Mouse (Mus musculus) liver, embryonic 15.5 days (tissue): Measurements from ENCODE around the gene Nod1. TPM values are rescaled to one million over a fixed set of nuclear protein-coding genes. Genes with fewer than 3 reads are reported as not detected.

Source experiments
- ATAC-seq: fragments of 200-750 bp; cut with Nextera tagmentation; 2 replicates; pipeline ENCODE4 v1.8.0; 2017; ENCODE audit warnings: moderate number of reproducible peaks, mild to moderate bottlenecking, moderate library complexity; ENCODE audit not compliant: insufficient read depth
- H3K27ac ChIP-seq: fragments of 300-500 bp; sonication (generic); replicated peaks from 2 replicates; pipeline ENCODE4 v1.5.1; 2015; ENCODE audit warnings: mild to moderate bottlenecking, inconsistent platforms
- H3K27me3 ChIP-seq: fragments of 300-500 bp; sonication (generic); 2 replicates; pipeline ENCODE4 v1.6.1; 2015; ENCODE audit warnings: mild to moderate bottlenecking, inconsistent platforms
- H3K36me3 ChIP-seq: fragments of 300-500 bp; sonication (generic); replicated peaks from 2 replicates; pipeline ENCODE4 v1.6.1; 2015; ENCODE audit warnings: moderate library complexity, mild to moderate bottlenecking, inconsistent platforms
- H3K4me1 ChIP-seq: fragments of 300-500 bp; sonication (generic); replicated peaks from 2 replicates; pipeline ENCODE4 v1.6.1; 2015; ENCODE audit warnings: inconsistent platforms
- H3K4me2 ChIP-seq: fragments of 300-500 bp; sonication (generic); 2 replicates; pipeline ENCODE4 v1.6.1; 2015; ENCODE audit warnings: moderate library complexity, mild to moderate bottlenecking, inconsistent platforms
- H3K4me3 ChIP-seq: fragments of 300-500 bp; sonication (generic); replicated peaks from 2 replicates; pipeline ENCODE4 v1.5.1; 2015; ENCODE audit warnings: mild to moderate bottlenecking, inconsistent platforms
- H3K9ac ChIP-seq: fragments of 300-500 bp; sonication (generic); 2 replicates; pipeline ENCODE4 v1.6.1; 2015; ENCODE audit warnings: moderate library complexity, mild to moderate bottlenecking, inconsistent platforms
- H3K9me3 ChIP-seq: fragments of 300-500 bp; sonication (generic); replicated peaks from 2 replicates; pipeline ENCODE4 v1.6.1; 2016; ENCODE audit warnings: inconsistent platforms
- WGBS: fragments of 180-500 bp; shearing (Covaris S2); methylation state at CpG from one replicate; pipeline ENCODE4 v1.1.7; 2015; ENCODE audit warnings: mixed read lengths; ENCODE audit not compliant: insufficient replicate concordance; 5-methylcytosine and 5-hydroxymethylcytosine counted together
- polyA plus RNA-seq: library from polyadenylated mRNA; unstranded; fragments of >200 nt; fragmentation: Nextera tagmentation; extraction: Ambion mirVana; gene quantifications from 2 replicates; pipeline ENCODE4 v1.2.1, GENCODE M21; 2015

Nod1 gene
- polyA plus RNA-seq = 2.2 and 3.0 TPM in 2 replicates

DNA sequence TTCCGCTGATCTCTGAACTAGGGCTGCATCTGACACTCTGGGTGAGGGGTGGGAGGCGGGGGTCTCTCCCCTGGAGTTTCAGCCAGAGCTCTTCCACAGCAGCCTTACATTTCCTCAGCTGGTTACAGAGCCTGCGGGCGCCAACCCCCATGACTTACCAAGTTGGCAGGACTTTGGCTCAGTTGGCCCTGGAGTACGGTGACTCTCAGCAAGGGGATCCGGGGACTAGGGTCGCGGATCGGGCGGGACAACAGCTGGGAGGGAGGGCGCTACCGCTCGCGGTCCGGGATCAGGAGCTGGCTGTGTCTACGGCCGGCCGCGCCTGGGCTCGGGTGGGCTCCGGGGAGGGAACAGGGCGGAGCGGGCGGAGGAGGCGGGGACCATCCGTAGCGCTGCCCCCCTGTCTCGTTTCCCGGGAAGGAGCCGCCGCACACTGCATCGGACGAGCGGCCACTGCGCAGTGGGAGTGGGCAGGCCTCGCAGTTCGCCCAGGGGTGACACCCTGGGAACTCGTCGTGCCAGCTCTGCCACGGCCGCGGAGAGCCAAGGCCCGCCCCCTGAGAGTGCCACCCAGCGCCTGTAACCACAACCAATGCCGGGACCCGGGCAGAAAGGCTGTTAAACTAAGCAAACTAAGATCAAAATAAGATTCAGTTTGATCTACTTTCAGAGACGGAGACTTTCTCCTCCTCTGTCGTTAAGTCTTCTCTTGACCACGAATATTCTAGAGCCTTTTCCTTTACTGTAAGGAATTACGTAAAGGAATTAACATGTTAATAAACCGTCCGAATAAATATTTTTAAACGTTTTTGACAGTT lies at the start of gene Nod1:
Gene Nod1 (minus strand): TSS at position 502 of the 818 bp plus-strand sequence.
- WGBS = 2% methylated on average over 53 of the region's 53 CpGs
- Histone ChIP-seq H3K4me3 (peak within 1 kb of the TSS; percentile 62), H3K9ac (peak within 1 kb of the TSS; percentile 47), H3K36me3 (no peaks in the 10 kb centered on the region), H3K4me1 (peaks cover 8% of the 10 kb centered on the region; the same call in 1 of the 2 replicates), H3K27me3 (peaks cover 38% of the 10 kb centered on the region), H3K27ac (no peak within 1 kb of the TSS), H3K9me3 (no peaks in the 10 kb centered on the region), H3K4me2 (peak within 1 kb of the TSS; percentile 79)
- peak; percentile 61 for ATAC-seq

DNA sequence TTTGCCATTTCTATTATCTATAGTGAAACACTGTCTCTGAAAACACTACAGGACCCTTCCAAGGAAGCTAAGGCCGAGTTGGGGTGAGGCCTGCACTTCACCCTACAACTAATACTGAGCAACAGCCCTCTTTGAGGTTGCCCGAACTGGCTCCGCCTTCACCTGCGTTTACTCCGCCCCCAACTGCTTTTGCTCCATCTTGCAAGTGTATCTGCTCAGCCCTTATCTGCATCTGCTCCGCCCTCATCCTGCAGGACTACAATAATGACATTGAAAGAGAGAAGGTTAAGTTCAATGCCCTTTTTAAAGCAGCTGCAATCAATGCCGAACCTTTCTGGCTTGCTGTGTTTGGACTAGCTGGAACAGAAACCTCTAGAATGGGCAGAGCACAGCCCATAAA lies 49.4 kb upstream of the Nod1 start:
- 63% methylated on average over 7 of the region's 7 CpGs for WGBS
- no peaks in the 10 kb centered on the region for H3K9me3 ChIP-seq
- H3K27me3 ChIP-seq = peaks cover 4% of the 10 kb centered on the region; the same call in 1 of the 2 replicates
- ATAC-seq = no peak
- no peak overlapping the region for H3K27ac ChIP-seq
- no peak overlapping the region for H3K4me2 ChIP-seq
- H3K4me3 ChIP-seq = no peak overlapping the region
- no peaks in the 10 kb centered on the region for H3K36me3 ChIP-seq
- H3K4me1 ChIP-seq = peaks cover 1% of the 10 kb centered on the region; the same call in 1 of the 2 replicates
- no peak overlapping the region for H3K9ac ChIP-seq

DNA sequence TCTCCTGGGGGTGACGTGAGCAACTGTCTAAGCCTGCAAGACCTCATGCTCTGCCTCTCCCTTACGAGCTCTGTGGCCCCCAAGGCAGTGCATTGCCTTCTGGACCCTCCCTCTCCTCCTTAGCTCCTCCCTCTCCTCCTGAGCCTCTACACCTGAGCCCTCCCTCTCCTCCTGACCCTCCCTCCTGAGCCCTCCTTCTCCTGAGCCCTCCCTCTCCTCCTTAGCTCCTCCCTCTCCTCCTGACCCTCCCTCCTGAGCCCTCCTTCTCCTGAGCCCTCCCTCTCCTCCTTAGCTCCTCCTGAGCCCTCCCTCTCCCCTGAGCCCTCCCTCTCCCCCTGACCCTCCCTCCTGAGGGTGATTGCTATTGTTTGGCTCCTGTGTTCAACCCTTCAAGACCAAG lies 46.0 kb upstream of the Nod1 start:
- Histone ChIP-seq H3K9me3 (no peaks in the 10 kb centered on the region), H3K36me3 (no peaks in the 10 kb centered on the region), H3K27ac (no peak overlapping the region), H3K4me2 (no peak overlapping the region), H3K4me3 (no peak overlapping the region), H3K9ac (no peak overlapping the region), H3K4me1 (peaks cover 8% of the 10 kb centered on the region; the same call in 1 of the 2 replicates), H3K27me3 (peaks cover 4% of the 10 kb centered on the region; the same call in 1 of the 2 replicates)
- 63% methylated on average over 2 of the region's 2 CpGs for WGBS
- ATAC-seq = no peak

DNA sequence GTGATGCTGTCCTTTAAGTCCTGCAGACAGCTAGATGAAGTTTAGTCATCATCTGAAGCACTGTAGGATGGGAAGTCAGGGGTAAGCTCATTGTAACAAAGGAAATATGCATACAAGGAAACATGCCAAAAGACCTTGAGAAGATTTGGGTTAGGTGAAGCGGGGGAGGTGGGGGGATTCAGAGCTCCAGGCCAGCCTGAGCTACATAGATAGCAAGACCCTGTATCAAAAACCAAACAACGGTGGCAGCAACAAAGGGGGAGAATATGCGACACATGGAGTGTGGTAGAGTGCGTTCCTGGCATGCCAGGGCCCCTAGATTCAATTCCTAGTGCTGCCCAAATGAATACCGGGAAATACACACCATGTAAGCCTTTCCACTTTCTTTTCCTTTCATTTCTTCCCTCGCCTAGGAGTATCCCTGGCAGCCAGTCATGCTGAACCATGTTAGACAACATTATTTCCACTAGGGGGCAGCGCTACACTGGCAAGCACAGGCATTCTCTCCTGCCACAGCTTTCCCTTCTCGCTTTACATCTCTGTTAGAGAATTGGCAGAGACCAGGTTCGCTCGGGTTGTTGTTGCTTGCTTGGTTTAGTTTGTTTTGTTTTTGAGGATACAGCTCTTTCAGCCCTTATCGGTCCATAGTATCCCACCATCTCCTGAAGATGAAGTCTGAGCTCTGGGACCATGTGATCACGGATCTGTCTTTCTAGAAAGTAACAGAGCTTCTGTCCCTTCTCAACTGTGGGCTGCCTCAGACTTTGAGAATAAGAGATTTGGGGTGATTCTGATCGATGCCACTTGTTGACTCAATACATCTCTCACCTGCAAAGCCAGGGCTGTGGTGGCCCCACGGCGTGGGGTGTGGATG lies 44.5 kb upstream of the Nod1 start:
- Histone ChIP-seq H3K9ac (no peak overlapping the region), H3K9me3 (no peaks in the 10 kb centered on the region), H3K4me1 (peaks cover 8% of the 10 kb centered on the region; the same call in 1 of the 2 replicates), H3K27ac (no peak overlapping the region), H3K4me2 (peak overlapping the region; percentile 40), H3K36me3 (no peaks in the 10 kb centered on the region), H3K4me3 (no peak overlapping the region), H3K27me3 (peaks cover 4% of the 10 kb centered on the region; the same call in 1 of the 2 replicates)
- ATAC-seq = peak; percentile 34; the same call in 1 of the 2 replicates
- WGBS = 17% methylated on average over 15 of the region's 15 CpGs

DNA sequence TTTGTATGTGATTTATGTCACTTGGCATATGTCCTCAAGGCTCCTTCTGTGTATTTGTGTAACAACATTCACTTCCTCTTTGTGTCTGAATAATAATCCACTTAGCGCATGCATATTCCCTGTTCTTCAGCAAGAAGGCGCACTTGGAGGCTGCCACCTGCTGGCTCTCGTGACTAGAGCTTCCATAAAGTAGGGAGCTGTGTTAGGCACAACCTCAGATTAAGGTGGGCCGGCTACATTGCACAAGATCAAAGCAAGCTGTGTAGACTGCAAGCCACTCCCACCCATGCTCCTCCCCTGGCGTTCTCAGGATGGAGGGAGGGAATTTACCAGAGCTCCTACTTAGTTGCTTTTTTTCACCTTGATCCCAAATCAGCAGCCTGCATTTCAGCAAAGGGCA lies 43.8 kb upstream of the Nod1 start:
- Histone ChIP-seq H3K27me3 (peaks cover 4% of the 10 kb centered on the region; the same call in 1 of the 2 replicates), H3K9me3 (no peaks in the 10 kb centered on the region), H3K36me3 (no peaks in the 10 kb centered on the region), H3K4me1 (peaks cover 8% of the 10 kb centered on the region; the same call in 1 of the 2 replicates), H3K27ac (no peak overlapping the region), H3K4me3 (no peak overlapping the region), H3K4me2 (no peak overlapping the region), H3K9ac (no peak overlapping the region)
- WGBS = 9% methylated on average over 5 of the region's 5 CpGs
- no peak for ATAC-seq

DNA sequence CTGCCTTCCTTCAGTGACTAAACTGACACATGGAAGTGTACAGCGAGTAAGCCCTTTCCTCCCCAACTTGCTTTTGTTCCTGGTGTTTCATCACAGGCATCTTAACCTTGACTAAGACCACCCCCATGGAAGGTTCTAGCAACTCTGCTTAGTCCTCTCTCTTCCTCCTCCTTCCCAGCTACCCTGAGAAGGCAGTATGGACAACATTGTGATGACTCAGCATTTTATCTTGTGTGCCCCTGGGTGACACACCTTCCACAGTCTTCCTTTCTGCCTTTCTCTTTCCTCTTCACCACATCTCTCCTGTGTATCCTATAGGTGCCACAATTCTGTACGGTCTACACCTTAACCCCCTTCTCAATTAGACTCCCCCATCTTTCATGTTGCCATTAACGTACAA lies 41.8 kb upstream of the Nod1 start:
- Histone ChIP-seq H3K4me3 (no peak overlapping the region), H3K27me3 (peaks cover 12% of the 10 kb centered on the region; the same call in 1 of the 2 replicates), H3K4me2 (no peak overlapping the region), H3K36me3 (no peaks in the 10 kb centered on the region), H3K27ac (no peak overlapping the region), H3K4me1 (peaks cover 8% of the 10 kb centered on the region; the same call in 1 of the 2 replicates), H3K9me3 (no peaks in the 10 kb centered on the region), H3K9ac (no peak overlapping the region)
- 70% methylated on average over 3 of the region's 3 CpGs for WGBS
- no peak for ATAC-seq

DNA sequence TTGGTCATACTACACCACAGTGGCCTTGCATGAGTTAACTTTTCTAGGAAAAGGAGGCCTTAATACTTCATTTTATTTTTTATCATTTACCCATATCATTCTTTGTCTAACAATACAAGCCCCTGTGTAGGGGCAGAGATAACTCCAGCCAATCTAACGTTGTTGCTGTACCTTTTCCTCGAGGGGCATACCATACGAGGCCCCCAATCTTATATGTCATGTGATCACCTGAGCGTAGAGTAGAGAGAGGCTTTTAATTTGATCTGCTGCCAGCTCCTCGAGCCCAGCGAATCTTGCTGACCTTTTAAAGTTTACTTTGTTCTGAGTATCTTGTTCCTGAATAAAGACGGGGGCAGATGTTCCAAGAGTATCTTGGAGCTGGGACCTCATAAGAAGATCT lies 40.1 kb upstream of the Nod1 start:
- Histone ChIP-seq H3K9me3 (no peaks in the 10 kb centered on the region), H3K4me2 (no peak overlapping the region), H3K9ac (no peak overlapping the region), H3K4me1 (peaks cover 8% of the 10 kb centered on the region; the same call in 1 of the 2 replicates), H3K27me3 (peaks cover 19% of the 10 kb centered on the region), H3K27ac (no peak overlapping the region), H3K4me3 (no peak overlapping the region), H3K36me3 (no peaks in the 10 kb centered on the region)
- no peak for ATAC-seq
- 55% methylated on average over 7 of the region's 7 CpGs for WGBS

DNA sequence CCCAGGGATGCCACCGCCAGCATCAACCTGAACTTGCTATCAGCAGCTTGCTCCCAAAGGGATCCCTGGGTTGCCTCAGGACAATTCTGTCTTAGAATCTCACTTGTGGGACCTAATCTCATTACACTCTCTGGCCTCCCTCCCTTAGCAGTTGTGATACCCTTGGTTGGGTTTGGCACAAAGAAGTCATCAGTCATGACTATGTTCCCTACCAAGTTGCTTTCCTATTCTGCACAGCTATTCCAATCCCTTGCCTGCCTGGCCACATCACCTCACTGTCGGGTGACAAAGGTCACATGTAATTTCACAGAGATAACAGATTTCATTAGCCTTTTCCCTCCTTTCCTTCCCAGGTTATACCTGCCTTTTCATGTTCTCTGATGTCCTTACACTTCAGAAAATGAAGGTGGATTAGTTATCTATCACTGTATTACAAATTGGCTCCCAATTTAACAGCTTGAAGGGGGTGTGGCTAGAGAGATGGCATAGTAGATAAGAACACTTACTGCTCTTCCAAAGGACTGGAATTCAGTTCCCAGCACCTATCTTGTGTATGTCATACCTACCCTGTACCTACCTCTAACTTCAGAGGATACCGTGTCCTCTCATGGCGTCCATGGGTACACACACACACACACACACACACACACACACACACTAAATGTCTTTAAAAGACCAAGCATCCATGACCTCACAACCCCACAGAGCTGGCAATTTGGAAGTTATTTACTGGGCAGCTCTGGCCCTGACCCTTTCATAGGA lies 38.1 kb upstream of the Nod1 start:
- Histone ChIP-seq H3K27me3 (peaks cover 19% of the 10 kb centered on the region), H3K4me2 (no peak overlapping the region), H3K4me1 (no peaks in the 10 kb centered on the region), H3K4me3 (no peak overlapping the region), H3K9me3 (no peaks in the 10 kb centered on the region), H3K36me3 (no peaks in the 10 kb centered on the region), H3K27ac (no peak overlapping the region), H3K9ac (no peak overlapping the region)
- WGBS = 62% methylated on average over 4 of the region's 4 CpGs
- no peak for ATAC-seq

DNA sequence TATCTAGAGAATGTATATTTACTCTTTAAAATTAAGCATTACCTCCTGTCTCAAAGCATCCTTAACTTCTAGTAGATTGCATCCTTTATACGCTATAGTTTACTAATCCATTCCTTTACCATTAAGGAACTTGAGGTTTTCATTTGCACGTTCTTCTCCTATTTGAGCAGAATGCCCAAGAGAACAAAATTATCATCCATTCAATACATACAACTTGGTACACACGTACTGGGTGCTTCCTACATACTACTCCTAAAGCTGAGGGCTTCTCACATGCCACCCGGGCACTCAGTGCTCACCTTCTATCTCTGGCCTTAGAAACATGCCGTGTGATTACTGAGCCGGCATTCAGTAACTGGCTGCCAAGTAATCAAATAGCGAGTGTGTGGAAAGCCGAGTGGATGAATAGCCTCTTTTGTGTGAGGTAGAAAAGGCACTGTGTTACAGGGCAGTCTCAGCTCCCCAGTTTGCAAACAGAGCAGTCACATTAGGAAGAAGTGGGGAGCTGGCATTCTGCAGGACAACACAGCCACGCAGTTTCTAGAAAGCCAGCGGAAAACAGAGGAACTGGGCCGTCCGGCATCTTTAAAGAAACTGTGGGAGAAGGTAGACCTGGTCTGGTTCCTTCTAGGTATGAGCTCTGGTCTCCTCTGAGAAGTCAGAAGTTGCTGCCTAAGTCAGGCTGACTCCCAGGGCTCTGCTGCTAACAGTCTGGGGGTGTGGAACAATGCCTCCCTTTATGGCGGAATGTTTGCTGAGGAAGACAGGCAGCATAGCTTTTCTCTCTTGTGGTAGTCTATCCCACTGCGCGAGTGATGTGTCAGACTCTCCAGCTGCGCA lies 37.2 kb upstream of the Nod1 start:
- 46% methylated on average over 16 of the region's 16 CpGs for WGBS
- H3K36me3 ChIP-seq = no peaks in the 10 kb centered on the region
- no peaks in the 10 kb centered on the region for H3K9me3 ChIP-seq
- no peak overlapping the region for H3K4me2 ChIP-seq
- no peak overlapping the region for H3K9ac ChIP-seq
- H3K4me1 ChIP-seq = no peaks in the 10 kb centered on the region
- ATAC-seq = no peak
- H3K4me3 ChIP-seq = no peak overlapping the region
- peaks cover 19% of the 10 kb centered on the region for H3K27me3 ChIP-seq
- H3K27ac ChIP-seq = no peak overlapping the region

DNA sequence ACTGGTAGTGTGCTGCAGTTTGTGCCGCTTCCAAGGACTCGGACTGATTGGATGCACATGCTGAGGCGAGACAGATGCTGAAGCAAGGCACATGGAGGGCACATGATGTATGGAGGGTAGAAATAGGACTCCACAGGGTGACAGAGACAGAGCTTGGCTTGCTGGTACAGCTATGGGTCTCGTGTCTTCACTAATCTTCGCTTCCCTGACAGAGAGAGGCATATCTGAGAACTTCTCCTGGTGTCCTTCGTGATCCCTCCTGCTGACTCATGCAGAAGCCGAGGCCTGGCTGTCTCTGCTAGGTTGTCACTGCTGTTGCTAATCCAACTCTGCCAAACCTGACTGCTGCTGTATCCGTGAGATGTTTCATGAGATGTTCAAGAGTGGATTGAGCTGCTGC lies 36.0 kb upstream of the Nod1 start:
- Histone ChIP-seq H3K36me3 (no peaks in the 10 kb centered on the region), H3K9me3 (no peaks in the 10 kb centered on the region), H3K9ac (no peak overlapping the region), H3K27me3 (peaks cover 19% of the 10 kb centered on the region), H3K4me3 (no peak overlapping the region), H3K27ac (no peak overlapping the region), H3K4me1 (no peaks in the 10 kb centered on the region), H3K4me2 (no peak overlapping the region)
- no peak for ATAC-seq
- 62% methylated on average over 8 of the region's 8 CpGs for WGBS
